Mouse (Mus musculus): ENCODE measurements around the gene P2rx4. TPM values are rescaled to one million over a fixed set of nuclear protein-coding genes. Genes with fewer than 3 reads are reported as not detected.

P2rx4 gene
- polyA plus RNA-seq, 1 experiment = 59.2 TPM

DNA sequence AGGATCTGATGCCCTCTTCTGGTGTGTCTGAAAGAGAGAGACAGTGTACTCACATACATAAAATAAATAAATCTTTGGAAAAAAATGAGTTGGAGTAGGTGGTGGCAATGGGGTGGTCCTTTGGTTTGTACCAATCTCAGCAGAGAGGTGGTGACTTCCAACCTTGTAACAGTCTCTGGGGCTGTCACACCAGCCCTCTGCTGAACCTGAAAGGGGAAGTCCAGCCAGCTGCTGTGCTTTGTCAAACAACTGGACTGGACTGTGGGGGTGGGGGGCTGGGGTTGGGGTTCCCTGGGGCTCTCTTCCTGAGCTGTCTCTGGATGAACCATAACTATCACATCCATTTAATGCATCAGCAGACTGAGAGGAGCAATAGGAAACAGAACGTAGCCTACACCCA, 8.4 kb downstream of the P2rx4 start:
- no peak overlapping the region for H3K4me3 ChIP-seq (ENCODE audit: extremely low read depth, insufficient read depth, insufficient read length)
- H3K27ac ChIP-seq (ENCODE audit: insufficient read depth, low read length) = no peak overlapping the region
- 59% methylated on average over 1 of the region's 1 CpGs for WGBS
- peaks cover 10% of the 10 kb centered on the region for H3K36me3 ChIP-seq (ENCODE audit: control insufficient read depth, insufficient read depth, low read length)
- no peak for DNase-seq (ENCODE audit: low read depth in 1 of 2, low spot score in 2 of 2)
- TF ChIP-seq CTCF (IDR thresholded peaks at IDR 0.05; ENCODE audit: extremely low read depth, insufficient read depth, insufficient read length, insufficient replicate concordance) (no peak), POLR2A (IDR thresholded peaks at IDR 0.05; ENCODE audit: low read depth, low read length) (no peak)
- no peaks in the 10 kb centered on the region for H3K27me3 ChIP-seq (ENCODE audit: control insufficient read depth, insufficient read depth, low read length)
- H3K4me1 ChIP-seq (ENCODE audit: control insufficient read depth, insufficient read depth, insufficient read length) = no peaks in the 10 kb centered on the region; the same call in 1 of the 2 replicates

DNA sequence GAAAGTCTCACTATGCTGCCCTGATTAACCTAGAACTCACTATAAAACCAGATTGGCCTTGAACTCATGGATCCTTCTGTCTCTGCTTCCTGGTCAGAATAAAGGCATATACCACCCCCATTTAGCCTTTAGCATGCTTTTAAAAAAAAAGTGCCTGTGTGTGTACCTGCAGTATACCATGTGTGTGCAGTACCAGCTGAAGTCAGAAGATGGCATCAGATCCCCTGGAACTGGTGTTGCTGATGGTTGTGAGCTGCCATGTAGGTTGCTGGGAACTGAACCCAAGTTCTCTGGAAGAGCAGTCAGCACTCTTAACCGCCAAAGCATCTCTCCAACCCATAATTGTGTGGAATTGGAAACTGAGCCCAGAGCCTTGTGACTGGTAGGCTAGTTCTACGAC, 9.4 kb downstream of the P2rx4 start:
- H3K27ac ChIP-seq (ENCODE audit: insufficient read depth, low read length) = no peak overlapping the region
- TF ChIP-seq CTCF (IDR thresholded peaks at IDR 0.05; ENCODE audit: extremely low read depth, insufficient read depth, insufficient read length, insufficient replicate concordance) (no peak), POLR2A (IDR thresholded peaks at IDR 0.05; ENCODE audit: low read depth, low read length) (no peak)
- no peaks in the 10 kb centered on the region for H3K27me3 ChIP-seq (ENCODE audit: control insufficient read depth, insufficient read depth, low read length)
- H3K4me1 ChIP-seq (ENCODE audit: control insufficient read depth, insufficient read depth, insufficient read length) = no peaks in the 10 kb centered on the region; the same call in 1 of the 2 replicates
- H3K36me3 ChIP-seq (ENCODE audit: control insufficient read depth, insufficient read depth, low read length) = peaks cover 10% of the 10 kb centered on the region
- WGBS = 93% methylated on average over 2 of the region's 2 CpGs
- no peak overlapping the region for H3K4me3 ChIP-seq (ENCODE audit: extremely low read depth, insufficient read depth, insufficient read length)
- DNase-seq (ENCODE audit: low read depth in 1 of 2, low spot score in 2 of 2) = no peak

DNA sequence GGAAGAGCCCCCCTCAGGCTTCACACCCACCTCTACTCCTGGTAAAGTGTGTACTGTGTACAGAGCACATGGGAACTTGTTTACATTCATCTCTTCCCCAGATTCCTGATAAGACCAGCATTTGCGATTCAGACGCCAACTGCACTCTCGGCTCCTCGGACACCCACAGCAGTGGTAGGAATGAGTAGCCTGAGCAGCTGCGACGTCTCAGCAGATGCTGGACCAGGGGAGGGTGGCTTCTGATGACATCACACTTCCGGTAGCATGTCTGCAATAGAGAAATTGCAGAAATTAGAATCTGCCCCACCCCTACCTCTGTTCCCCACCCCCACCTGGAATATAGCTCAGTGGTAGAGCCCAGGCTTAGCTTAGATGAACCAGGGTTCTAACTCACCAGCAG, 11.1 kb downstream of the P2rx4 start:
- no peak for TF ChIP-seq CTCF (IDR thresholded peaks at IDR 0.05; ENCODE audit: extremely low read depth, insufficient read depth, insufficient read length, insufficient replicate concordance)
- TF ChIP-seq POLR2A (IDR thresholded peaks at IDR 0.05; ENCODE audit: low read depth, low read length) = no peak
- Histone ChIP-seq H3K27me3 (ENCODE audit: control insufficient read depth, insufficient read depth, low read length) (no peaks in the 10 kb centered on the region), H3K27ac (ENCODE audit: insufficient read depth, low read length) (no peak overlapping the region), H3K36me3 (ENCODE audit: control insufficient read depth, insufficient read depth, low read length) (peaks cover 10% of the 10 kb centered on the region), H3K4me3 (ENCODE audit: extremely low read depth, insufficient read depth, insufficient read length) (no peak overlapping the region), H3K4me1 (ENCODE audit: control insufficient read depth, insufficient read depth, insufficient read length) (no peaks in the 10 kb centered on the region; the same call in 1 of the 2 replicates)
- no peak for DNase-seq (ENCODE audit: low read depth in 1 of 2, low spot score in 2 of 2)
- WGBS = 61% methylated on average over 7 of the region's 7 CpGs

DNA sequence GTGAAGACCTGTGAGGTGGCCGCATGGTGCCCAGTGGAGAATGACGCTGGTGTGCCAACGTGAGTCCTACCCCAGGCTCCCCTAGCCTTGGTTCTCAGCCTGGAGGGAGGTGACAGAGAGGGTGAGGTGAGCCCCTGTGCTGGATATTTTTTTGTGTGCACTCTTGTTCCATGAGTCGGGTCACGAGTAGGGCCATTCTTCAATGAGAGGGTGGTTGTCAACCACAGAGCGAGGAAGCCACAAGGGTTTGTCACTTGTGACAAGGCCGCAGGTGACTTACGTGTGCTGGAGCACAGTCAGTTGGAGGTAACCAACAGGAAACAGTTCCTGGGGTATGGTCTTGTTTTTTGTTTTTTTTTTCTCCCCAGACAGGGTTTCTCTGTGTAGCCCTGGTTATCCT, 11.8 kb downstream of the P2rx4 start:
- H3K36me3 ChIP-seq (ENCODE audit: control insufficient read depth, insufficient read depth, low read length) = peaks cover 8% of the 10 kb centered on the region
- H3K4me3 ChIP-seq (ENCODE audit: extremely low read depth, insufficient read depth, insufficient read length) = no peak overlapping the region
- peak in 1 of 2 experiments; percentile 58 for DNase-seq (ENCODE audit: low read depth in 1 of 2, low spot score in 2 of 2)
- no peak for TF ChIP-seq POLR2A (IDR thresholded peaks at IDR 0.05; ENCODE audit: low read depth, low read length)
- TF ChIP-seq CTCF (IDR thresholded peaks at IDR 0.05; ENCODE audit: extremely low read depth, insufficient read depth, insufficient read length, insufficient replicate concordance) = no peak
- WGBS = 57% methylated on average over 8 of the region's 8 CpGs
- H3K27me3 ChIP-seq (ENCODE audit: control insufficient read depth, insufficient read depth, low read length) = no peaks in the 10 kb centered on the region
- H3K27ac ChIP-seq (ENCODE audit: insufficient read depth, low read length) = peak overlapping the region; percentile 13; the same call in 1 of the 2 replicates
- no peaks in the 10 kb centered on the region; the same call in 1 of the 2 replicates for H3K4me1 ChIP-seq (ENCODE audit: control insufficient read depth, insufficient read depth, insufficient read length)

DNA sequence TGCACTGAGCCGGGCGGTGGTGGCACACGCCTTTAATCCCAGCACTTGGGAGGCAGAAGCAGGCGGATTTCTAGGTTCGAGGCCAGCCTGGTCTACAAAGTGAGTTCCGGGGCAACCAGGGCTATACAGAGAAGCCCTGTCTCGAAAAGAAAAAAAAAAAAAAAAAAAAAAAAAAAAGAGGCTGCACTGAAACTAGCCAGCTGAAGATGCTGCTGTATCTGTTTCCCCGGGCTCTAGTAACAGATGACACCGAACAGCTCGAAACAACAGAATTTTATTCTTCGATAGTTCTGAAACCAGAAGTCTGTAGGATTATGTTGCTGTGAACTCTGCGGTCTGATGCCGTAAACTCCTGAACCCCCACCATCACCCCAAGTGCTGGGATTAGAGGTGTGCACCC, 18.1 kb downstream of the P2rx4 start:
- H3K27ac ChIP-seq (ENCODE audit: insufficient read depth, low read length) = no peak overlapping the region
- no peaks in the 10 kb centered on the region for H3K4me1 ChIP-seq (ENCODE audit: control insufficient read depth, insufficient read depth, insufficient read length)
- H3K4me3 ChIP-seq (ENCODE audit: extremely low read depth, insufficient read depth, insufficient read length) = no peak overlapping the region
- TF ChIP-seq CTCF (IDR thresholded peaks at IDR 0.05; ENCODE audit: extremely low read depth, insufficient read depth, insufficient read length, insufficient replicate concordance) = no peak
- WGBS = 89% methylated on average over 13 of the region's 13 CpGs
- no peaks in the 10 kb centered on the region for H3K27me3 ChIP-seq (ENCODE audit: control insufficient read depth, insufficient read depth, low read length)
- H3K36me3 ChIP-seq (ENCODE audit: control insufficient read depth, insufficient read depth, low read length) = peaks cover 9% of the 10 kb centered on the region
- DNase-seq (ENCODE audit: low read depth in 1 of 2, low spot score in 2 of 2) = no peak

DNA sequence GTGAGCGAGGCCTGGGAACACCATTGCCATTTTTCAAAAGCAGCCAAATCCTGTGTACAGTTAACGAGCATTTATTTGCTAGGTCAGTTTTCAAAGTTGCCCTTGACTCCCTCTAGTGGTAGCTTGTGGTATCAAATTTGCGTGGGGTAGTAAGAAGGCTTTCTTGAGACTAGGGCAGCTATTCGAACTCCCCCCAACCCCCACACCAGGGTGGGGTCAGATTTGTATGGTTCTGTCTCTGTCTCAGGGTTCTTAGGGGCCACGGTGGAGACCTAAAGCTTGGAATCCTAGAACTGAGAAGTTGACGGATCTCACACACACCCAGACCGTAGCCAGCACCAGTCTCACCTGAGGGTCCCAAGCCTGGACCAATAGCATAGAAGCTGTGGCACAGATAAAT, 18.7 kb downstream of the P2rx4 start:
- no peaks in the 10 kb centered on the region for H3K27me3 ChIP-seq (ENCODE audit: control insufficient read depth, insufficient read depth, low read length)
- 26% methylated on average over 7 of the region's 7 CpGs for WGBS
- H3K27ac ChIP-seq (ENCODE audit: insufficient read depth, low read length) = no peak overlapping the region
- no peak overlapping the region for H3K4me3 ChIP-seq (ENCODE audit: extremely low read depth, insufficient read depth, insufficient read length)
- DNase-seq (ENCODE audit: low read depth in 1 of 2, low spot score in 2 of 2) = peak; percentile 57 to 59
- no peaks in the 10 kb centered on the region for H3K4me1 ChIP-seq (ENCODE audit: control insufficient read depth, insufficient read depth, insufficient read length)
- H3K36me3 ChIP-seq (ENCODE audit: control insufficient read depth, insufficient read depth, low read length) = peaks cover 9% of the 10 kb centered on the region
- TF ChIP-seq POLR2A (IDR thresholded peaks at IDR 0.05; ENCODE audit: low read depth, low read length) (no peak), CTCF (IDR thresholded peaks at IDR 0.05; ENCODE audit: extremely low read depth, insufficient read depth, insufficient read length, insufficient replicate concordance) (peak; percentile 14; the same call in 1 of the 2 replicates)

DNA sequence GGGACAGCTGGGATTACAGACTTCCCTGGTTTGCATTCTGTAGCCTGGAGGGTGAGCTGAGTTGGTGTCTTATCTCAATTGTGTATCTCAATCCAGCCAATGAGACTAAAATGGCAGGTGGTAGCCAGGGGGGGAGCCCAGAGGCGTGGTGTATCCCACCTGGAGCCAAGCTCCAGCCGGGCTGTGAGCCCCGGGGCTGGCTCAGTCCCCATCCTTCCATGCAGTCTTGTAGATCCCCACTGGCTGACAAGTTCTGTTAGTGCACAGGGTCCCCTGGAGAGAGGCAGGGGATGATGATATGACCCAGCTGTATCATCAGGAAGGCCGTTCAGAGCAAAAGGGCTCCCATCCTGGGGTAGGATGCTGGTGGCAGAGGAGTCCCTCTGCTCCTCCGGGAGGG, 19.3 kb downstream of the P2rx4 start:
- no peaks in the 10 kb centered on the region for H3K27me3 ChIP-seq (ENCODE audit: control insufficient read depth, insufficient read depth, low read length)
- H3K27ac ChIP-seq (ENCODE audit: insufficient read depth, low read length) = no peak overlapping the region
- peaks cover 9% of the 10 kb centered on the region for H3K36me3 ChIP-seq (ENCODE audit: control insufficient read depth, insufficient read depth, low read length)
- no peak for TF ChIP-seq POLR2A (IDR thresholded peaks at IDR 0.05; ENCODE audit: low read depth, low read length)
- no peak for TF ChIP-seq CTCF (IDR thresholded peaks at IDR 0.05; ENCODE audit: extremely low read depth, insufficient read depth, insufficient read length, insufficient replicate concordance)
- H3K4me1 ChIP-seq (ENCODE audit: control insufficient read depth, insufficient read depth, insufficient read length) = peaks cover 4% of the 10 kb centered on the region; the same call in 1 of the 2 replicates
- DNase-seq (ENCODE audit: low read depth in 1 of 2, low spot score in 2 of 2) = no peak
- H3K4me3 ChIP-seq (ENCODE audit: extremely low read depth, insufficient read depth, insufficient read length) = no peak overlapping the region
- 91% methylated on average over 5 of the region's 5 CpGs for WGBS
